Comparison of ENCODE assay signal across 25 mouse cellular contexts in genomic region chr9:99689796-99690195, GRCm38 (mm10). TPM values are rescaled to one million over a fixed set of nuclear protein-coding genes. Genes with fewer than 3 reads are reported as not detected.
DNase-seq lines count a peak whose midpoint lies in the region; ATAC-seq and TF ChIP-seq lines count a peak whose summit lies in the region.
"Had no signal": no experiment of that assay in that cellular context is flagged by ENCODE, and none has a peak within 500 bp of the region (broad histone marks: within the 10 kb centered on the region; RNA-seq: fewer than 3 reads in every experiment).

No protein-coding gene starts in this region.

- no peak overlapping the region for H3K9ac ChIP-seq in kidney, embryonic 15.5 days
- no peak overlapping the region for H3K9ac ChIP-seq in kidney, embryonic 14.5 days (ENCODE audit: low read depth, low read length)
- H3K9ac ChIP-seq in liver, adult 2 months (ENCODE audit: low read depth, low read length) = no peak overlapping the region
- no peak overlapping the region for H3K9ac ChIP-seq in liver, embryonic 12.5 days

- no peak overlapping the region for H3K4me2 ChIP-seq in kidney, embryonic 15.5 days
- no peak overlapping the region for H3K4me2 ChIP-seq in kidney, embryonic 14.5 days (replicated peaks; ENCODE audit: low read depth, low read length)
- no peak overlapping the region for H3K4me2 ChIP-seq in liver, embryonic 12.5 days

- H3K36me3 ChIP-seq in kidney, adult 2 months (ENCODE audit: control insufficient read depth, insufficient read depth, low read length) = no peaks in the 10 kb centered on the region
- H3K36me3 ChIP-seq in kidney, embryonic 15.5 days = no peaks in the 10 kb centered on the region
- no peaks in the 10 kb centered on the region for H3K36me3 ChIP-seq in kidney, embryonic 14.5 days (ENCODE audit: control insufficient read depth, insufficient read depth, low read length)
- no peaks in the 10 kb centered on the region for H3K36me3 ChIP-seq in liver, adult 2 months (ENCODE audit: control insufficient read depth, insufficient read depth, low read length)
- no peaks in the 10 kb centered on the region for H3K36me3 ChIP-seq in liver, embryonic 12.5 days
- H3K36me3 ChIP-seq: G1E had no signal

- peak; percentile 64 for DNase-seq in kidney, adult 2 months
- peak; percentile 28 for DNase-seq in kidney, adult 9 months
- peak; percentile 88 for DNase-seq in liver, adult 2 months (ENCODE audit: extremely low read depth, low read depth, low spot score)
- DNase-seq: adrenal gland, adult 2 months; adrenal gland, adult 8-10 months; adrenal gland, postnatal 10 days; adrenal gland, postnatal 14 days; adrenal gland, postnatal 25 days; adrenal gland, postnatal 36 days; B cell, adult 2 months; cerebellum, adult 11 months; cerebellum, adult 11-12 months; cerebellum, adult 18-20 months had no signal

- H3K4me3 ChIP-seq in kidney, adult 2 months (ENCODE audit: insufficient read depth, low read depth, low read length) = no peak overlapping the region
- H3K4me3 ChIP-seq in kidney, embryonic 15.5 days (replicated peaks) = no peak overlapping the region
- H3K4me3 ChIP-seq in kidney, embryonic 14.5 days (ENCODE audit: low read length) = no peak overlapping the region
- H3K4me3 ChIP-seq in liver, adult 2 months (ENCODE audit: insufficient read depth, low read depth, low read length) = no peak overlapping the region
- H3K4me3 ChIP-seq in liver, embryonic 12.5 days = no peak overlapping the region

- TF ChIP-seq POLR2A in kidney, adult 2 months (IDR thresholded peaks at IDR 0.05; ENCODE audit: low read depth, low read length) = no peak
- TF ChIP-seq POLR2A in liver, adult 2 months (IDR thresholded peaks at IDR 0.05; ENCODE audit: extremely low read depth, insufficient read depth, low read length) = no peak

- no peaks in the 10 kb centered on the region for H3K27me3 ChIP-seq in kidney, adult 2 months (replicated peaks; ENCODE audit: control insufficient read depth, insufficient read depth, low read length)
- no peaks in the 10 kb centered on the region for H3K27me3 ChIP-seq in kidney, embryonic 15.5 days
- H3K27me3 ChIP-seq in kidney, embryonic 14.5 days (ENCODE audit: control insufficient read depth, insufficient read depth, low read length) = no peaks in the 10 kb centered on the region
- no peaks in the 10 kb centered on the region for H3K27me3 ChIP-seq in liver, adult 2 months (ENCODE audit: control insufficient read depth, insufficient read depth, low read length)
- H3K27me3 ChIP-seq in liver, embryonic 12.5 days (replicated peaks) = no peaks in the 10 kb centered on the region
- H3K27me3 ChIP-seq: Patski had no signal

- ATAC-seq in kidney, embryonic 15.5 days (replicated peaks; ENCODE audit: low FRiP score) = no peak
- ATAC-seq in kidney, embryonic 14.5 days (ENCODE audit: low FRiP score, low TSS enrichment) = no peak
- no peak for ATAC-seq in liver, embryonic 12.5 days
- ATAC-seq: activated CD4-positive, CD25-positive, alpha-beta regulatory T cell, adult 4 months; CD4-positive, CD25-positive, alpha-beta regulatory T cell, adult 4 months; Patski had no signal

- no peaks in the 10 kb centered on the region for H3K79me2 ChIP-seq in liver, adult 2 months (ENCODE audit: control insufficient read depth, insufficient read depth, low read length)

- WGBS in kidney, adult 2 months = 70% methylated on average over 5 of the region's 5 CpGs
- 95% methylated on average over 5 of the region's 5 CpGs for WGBS in kidney, embryonic 15.5 days
- 93% methylated on average over 5 of the region's 5 CpGs for WGBS in kidney, embryonic 14.5 days
- 87% methylated on average over 5 of the region's 5 CpGs for WGBS in liver, adult 2 months
- WGBS in liver, embryonic 12.5 days (ENCODE audit: insufficient replicate concordance) = 79% methylated on average over 5 of the region's 5 CpGs

- H3K4me1 ChIP-seq in kidney, adult 2 months (ENCODE audit: control insufficient read depth, insufficient read depth, low read length) = peaks cover 13% of the 10 kb centered on the region
- no peaks in the 10 kb centered on the region for H3K4me1 ChIP-seq in kidney, embryonic 15.5 days
- H3K4me1 ChIP-seq in kidney, embryonic 14.5 days (ENCODE audit: control insufficient read depth, insufficient read depth, low read length) = no peaks in the 10 kb centered on the region
- peaks cover 2% of the 10 kb centered on the region; the same call in 1 of the 2 replicates for H3K4me1 ChIP-seq in liver, adult 2 months (ENCODE audit: control insufficient read depth, insufficient read depth, low read length)
- no peaks in the 10 kb centered on the region for H3K4me1 ChIP-seq in liver, embryonic 12.5 days

- no peaks in the 10 kb centered on the region for H3K9me3 ChIP-seq in kidney, embryonic 15.5 days (replicated peaks)
- no peaks in the 10 kb centered on the region for H3K9me3 ChIP-seq in kidney, embryonic 14.5 days (ENCODE audit: control insufficient read depth, low read length)
- no peaks in the 10 kb centered on the region for H3K9me3 ChIP-seq in liver, embryonic 12.5 days (replicated peaks)

- H3K27ac ChIP-seq in kidney, adult 2 months (ENCODE audit: insufficient read depth, low read depth, low read length) = peak overlapping the region; percentile 65
- H3K27ac ChIP-seq in kidney, embryonic 15.5 days = no peak overlapping the region
- no peak overlapping the region for H3K27ac ChIP-seq in kidney, embryonic 14.5 days (ENCODE audit: low read depth, low read length)
- no peak overlapping the region for H3K27ac ChIP-seq in liver, adult 2 months (replicated peaks; ENCODE audit: insufficient read depth, low read depth, low read length)
- no peak overlapping the region for H3K27ac ChIP-seq in liver, embryonic 12.5 days

- no peak for TF ChIP-seq CTCF in kidney, adult 2 months (conservative IDR thresholded peaks at IDR 0.05; ENCODE audit: insufficient read depth, insufficient read length, low read depth, low read length)
- TF ChIP-seq CTCF in liver, adult 2 months (IDR thresholded peaks at IDR 0.05; ENCODE audit: low read depth, low read length) = no peak

RNA-seq across cellular contexts. Expression of gene Cldn18, which starts 27.3 kb away (rescaled TPM):
- 0.08 and 0.11 TPM in 2 replicates for polyA plus RNA-seq in kidney, adult 2 months (2012; rRNA removed)
- not detected in 2 replicates for polyA plus RNA-seq in kidney, embryonic 15.5 days (2015; fragmentation: Nextera tagmentation; extraction: Ambion mirVana)
- not detected in 2 replicates for polyA plus RNA-seq in kidney, embryonic 14.5 days (2014; fragmentation: Nextera tagmentation; extraction: Ambion mirVana)
- not detected in 2 replicates for total RNA-seq in liver, adult 2 months (2014; rRNA removed)
- 0.06 TPM in 1 of 2 replicates, not detected in the other for polyA plus RNA-seq in liver, adult 2 months (2012; rRNA removed)
- polyA plus RNA-seq in liver, embryonic 12.5 days (2016; fragmentation: Nextera tagmentation; extraction: Ambion mirVana) = 0.12 TPM in 1 of 2 replicates, not detected in the other
- total RNA-seq: adrenal gland, adult 18-20 months; adrenal gland, adult 2 months; adrenal gland, adult 8-10 months; adrenal gland, postnatal 10 days; adrenal gland, postnatal 14 days; adrenal gland, postnatal 25 days; adrenal gland, postnatal 36 days; adrenal gland, postnatal 4 days; CH12.LX; MEL had no signal
- polyA plus RNA-seq: activated CD4-positive, CD25-positive, alpha-beta regulatory T cell, adult 4 months; adrenal gland, adult 2 months; brain, embryonic 14.5 days; CD4-positive, CD25-positive, alpha-beta regulatory T cell, adult 4 months; G1E; Patski had no signal

Comparison
In these comparisons a context has a peak if more than half of its experiments do, and no peak if none do; other contexts are left out.
1. DNase-seq: peak in every context shown above with its lines; median percentile 88 in liver, adult 2 months; 64 in kidney, adult 2 months; 28 in kidney, adult 9 months.